Mouse (Mus musculus) intestine, postnatal 0 days (tissue): ENCODE measurements at regions not wholly inside any gene's neighbourhood (a gene's known extent, or its start where the extent isn't known, plus 50 kb on each side); places are given as distances from the start of the nearest gene placed in this dataset.

ENCODE experiments used
- ATAC-seq: fragments of 200-750 bp; cut with Nextera tagmentation; 2 replicates; pipeline ENCODE4 v1.8.0; 2017; ENCODE audit warnings: mild to moderate bottlenecking, moderate TSS enrichment, moderate library complexity
- H3K27ac ChIP-seq: fragments of 300-500 bp; sonication (generic); 2 replicates; pipeline ENCODE4 v1.5.1; 2014; ENCODE audit warnings: mild to moderate bottlenecking, low read depth, low read length, moderate library complexity
- H3K27me3 ChIP-seq: fragments of 300-500 bp; sonication (generic); replicated peaks from 2 replicates; pipeline ENCODE4 v1.6.1; 2014; ENCODE audit warnings: low read length, mixed read lengths; ENCODE audit not compliant: control insufficient read depth, insufficient read depth
- H3K36me3 ChIP-seq: fragments of 300-500 bp; sonication (generic); 2 replicates; pipeline ENCODE4 v1.6.1; 2014; ENCODE audit warnings: mild to moderate bottlenecking, moderate library complexity; ENCODE audit not compliant: control insufficient read depth, insufficient read depth
- H3K4me1 ChIP-seq: fragments of 300-500 bp; sonication (generic); replicated peaks from 2 replicates; pipeline ENCODE4 v1.6.1; 2014; ENCODE audit warnings: antibody characterized with exemption, low read length, mixed read lengths; ENCODE audit not compliant: control insufficient read depth, insufficient read depth
- H3K4me2 ChIP-seq: fragments of 300-500 bp; sonication (generic); replicated peaks from 2 replicates; pipeline ENCODE4 v1.6.1; 2014; ENCODE audit warnings: low read depth, mild to moderate bottlenecking, moderate library complexity
- H3K4me3 ChIP-seq: fragments of 300-500 bp; sonication (generic); 2 replicates; pipeline ENCODE4 v1.5.1; 2014; ENCODE audit warnings: low read depth, low read length
- H3K9ac ChIP-seq: fragments of 300-500 bp; sonication (generic); 2 replicates; pipeline ENCODE4 v1.6.1; 2014; ENCODE audit warnings: mild to moderate bottlenecking, low read depth, low read length
- H3K9me3 ChIP-seq: fragments of 300-500 bp; sonication (generic); 2 replicates; pipeline ENCODE4 v1.6.1; 2016; ENCODE audit warnings: mixed run types; ENCODE audit not compliant: control insufficient read depth
- CTCF ChIP-seq: sonication (generic); IDR thresholded peaks from 2 replicates; pipeline ENCODE4 v1.5.1; 2016; ENCODE audit warnings: low read depth, mild to moderate bottlenecking, control low read depth, antibody characterized with exemption, moderate library complexity
- WGBS: fragments of 180-500 bp; shearing (Covaris S2); extraction: QIAGEN DNeasy Blood & Tissue Kit; methylation state at CpG from one replicate; pipeline ENCODE4 v1.1.7; 2014; 5-methylcytosine and 5-hydroxymethylcytosine counted together

GRCm38 (mm10) chr7:77445352-77446051 lies 1215.8 kb downstream of the Agbl1 start:
- ATAC-seq = no peak
- 67% methylated on average over 11 of the region's 11 CpGs for WGBS
- TF ChIP-seq CTCF = no peak

GRCm38 (mm10) chr7:77441622-77442021 lies 1211.9 kb downstream of the Agbl1 start:
- no peak overlapping the region for H3K4me2 ChIP-seq
- ATAC-seq = no peak
- H3K9me3 ChIP-seq = no peaks in the 10 kb centered on the region
- H3K4me1 ChIP-seq = no peaks in the 10 kb centered on the region
- TF ChIP-seq CTCF = peak; percentile 35
- no peak overlapping the region for H3K9ac ChIP-seq
- 61% methylated on average over 2 of the region's 2 CpGs for WGBS
- H3K36me3 ChIP-seq = no peaks in the 10 kb centered on the region
- H3K27me3 ChIP-seq = no peaks in the 10 kb centered on the region
- no peak overlapping the region for H3K4me3 ChIP-seq
- no peak overlapping the region for H3K27ac ChIP-seq

More at GRCm38 (mm10) chr7:77445352-77446051, 1215.8 kb downstream of the Agbl1 start:
- Histone ChIP-seq H3K4me2 (no peak overlapping the region), H3K4me3 (no peak overlapping the region), H3K27ac (no peak overlapping the region), H3K9me3 (no peaks in the 10 kb centered on the region), H3K36me3 (no peaks in the 10 kb centered on the region), H3K4me1 (no peaks in the 10 kb centered on the region), H3K27me3 (no peaks in the 10 kb centered on the region), H3K9ac (no peak overlapping the region)

GRCm38 (mm10) chr7:77413606-77414005 lies 1183.9 kb downstream of the Agbl1 start:
- Histone ChIP-seq H3K4me2 (no peak overlapping the region), H3K4me3 (no peak overlapping the region), H3K4me1 (no peaks in the 10 kb centered on the region), H3K9ac (no peak overlapping the region), H3K27me3 (no peaks in the 10 kb centered on the region), H3K27ac (no peak overlapping the region), H3K9me3 (no peaks in the 10 kb centered on the region), H3K36me3 (no peaks in the 10 kb centered on the region)
- no peak for TF ChIP-seq CTCF
- ATAC-seq = no peak
- 73% methylated on average over 4 of the region's 4 CpGs for WGBS
